Mouse (Mus musculus) testis, adult 2 months (tissue): Measurements from ENCODE around the gene Nectin1.

Experiments
- CTCF ChIP-seq: fragments of 200-500 bp; IDR thresholded peaks from 2 replicates; pipeline ENCODE4 v1.5.1; 2012; ENCODE audit warnings: low read depth, mild to moderate bottlenecking, inconsistent platforms, low read length, moderate library complexity; ENCODE audit not compliant: control insufficient read depth, insufficient read depth, insufficient replicate concordance
- POLR2A ChIP-seq: fragments of 200-500 bp; IDR thresholded peaks from 2 replicates; pipeline ENCODE4 v1.6.1; 2012; ENCODE audit warnings: low read depth, mild to moderate bottlenecking, inconsistent platforms, low read length, moderate library complexity; ENCODE audit not compliant: control insufficient read depth

- no peak for TF ChIP-seq CTCF
- no peak for TF ChIP-seq POLR2A
Measured at GRCm38 (mm10) chr9:43843711-43844127, 99.9 kb downstream of the Nectin1 start.
